Mouse (Mus musculus): Measurements from ENCODE around the gene Mettl22. TPM values are rescaled to one million over a fixed set of nuclear protein-coding genes. Genes with fewer than 3 reads are reported as not detected.

Gene Mettl22
- total RNA-seq, 1 experiment, result 15.5 TPM

DNA sequence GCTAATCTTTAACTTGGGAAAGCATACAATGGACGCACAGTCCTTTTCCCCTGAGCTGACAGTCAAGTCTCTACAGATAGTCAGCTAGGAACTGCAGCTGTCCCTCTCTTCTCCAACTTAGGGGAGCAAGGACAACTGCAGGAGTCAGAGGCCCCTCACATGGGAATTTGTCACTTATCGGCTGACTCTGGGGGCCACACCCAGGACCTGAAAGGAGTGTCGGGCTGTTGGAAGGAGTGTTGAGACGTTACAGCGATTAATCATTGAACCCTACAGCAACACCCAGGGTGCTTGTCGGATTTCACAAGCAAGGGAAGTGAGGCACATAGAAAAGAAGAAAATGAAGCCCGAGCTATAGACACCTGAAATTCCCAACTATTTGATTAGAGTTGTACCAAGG lies 55.3 kb downstream of the Mettl22 start:
- no peak overlapping the region for H3K4me3 ChIP-seq (ENCODE audit: insufficient read depth in 1 of 2, low read depth in 1 of 2, low read length in 2 of 2, poor library complexity in 1 of 2, severe bottlenecking in 1 of 2)
- H3K36me3 ChIP-seq (ENCODE audit: control insufficient read depth, insufficient read depth, low read length, poor library complexity, severe bottlenecking), result no peaks in the 10 kb centered on the region
- in situ Hi-C loops (cut with MboI; ENCODE audit: low sequenced_read_pairs in 2 of 2, unreplicated experiment in 2 of 2), result no loop called here
- H3K9ac ChIP-seq (ENCODE audit: insufficient read depth, low read depth, low read length, poor library complexity, severe bottlenecking), result no peak overlapping the region
- H3K27ac ChIP-seq (ENCODE audit: insufficient read depth, low read depth, low read length, poor library complexity, severe bottlenecking), result no peak overlapping the region
- H3K9me3 ChIP-seq (ENCODE audit: control insufficient read depth, insufficient read depth, low read depth, low read length), result no peaks in the 10 kb centered on the region
- H3K4me1 ChIP-seq (ENCODE audit: control insufficient read depth in 2 of 2, insufficient read depth in 2 of 2, low read length in 2 of 2, poor library complexity in 1 of 2), result peaks cover 3 to 17% of the 10 kb centered on the region in 2 experiments; a peak in 2 of 4 replicates
- DNase-seq (ENCODE audit: low read depth, low spot score), result no peak
- TF ChIP-seq CHD2 (IDR thresholded peaks at IDR 0.05; ENCODE audit: low read depth, low read length) (no peak), ZC3H11A (IDR thresholded peaks at IDR 0.05; ENCODE audit: borderline replicate concordance, low read depth, low read length) (no peak), HCFC1 (IDR thresholded peaks at IDR 0.05; ENCODE audit: borderline replicate concordance, insufficient read depth, low read length) (no peak), MAFK (IDR thresholded peaks at IDR 0.05; ENCODE audit: insufficient read depth, low read depth, low read length) (no peak), ZNF384 (IDR thresholded peaks at IDR 0.05; ENCODE audit: low read depth, low read length) (no peak)

DNA sequence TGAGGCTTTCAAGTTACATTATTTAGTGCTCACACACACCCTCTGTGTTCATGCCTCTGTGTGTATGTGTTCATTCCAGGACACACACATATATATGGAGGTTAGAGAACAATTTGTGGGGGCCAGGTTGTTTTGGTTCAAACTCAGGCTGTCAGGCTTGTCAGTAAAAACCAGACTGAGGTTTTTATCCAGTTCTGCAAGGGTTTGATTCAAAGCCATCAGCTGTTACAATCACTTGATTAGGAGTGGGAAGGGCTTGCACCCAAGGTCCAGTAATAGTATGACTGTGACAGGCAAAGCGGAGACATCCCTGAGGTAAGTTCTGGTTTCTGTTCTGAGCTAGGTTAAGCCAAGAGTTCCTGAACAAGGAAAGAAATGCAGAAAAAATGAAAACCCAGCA lies 58.8 kb downstream of the Mettl22 start:
- in situ Hi-C loops (cut with MboI; ENCODE audit: low sequenced_read_pairs in 2 of 2, unreplicated experiment in 2 of 2), result no loop called here
- TF ChIP-seq ZNF384 (IDR thresholded peaks at IDR 0.05; ENCODE audit: low read depth, low read length) (no peak), HCFC1 (IDR thresholded peaks at IDR 0.05; ENCODE audit: borderline replicate concordance, insufficient read depth, low read length) (no peak), CHD2 (IDR thresholded peaks at IDR 0.05; ENCODE audit: low read depth, low read length) (no peak), ZC3H11A (IDR thresholded peaks at IDR 0.05; ENCODE audit: borderline replicate concordance, low read depth, low read length) (no peak), MAFK (IDR thresholded peaks at IDR 0.05; ENCODE audit: insufficient read depth, low read depth, low read length) (no peak)

DNA sequence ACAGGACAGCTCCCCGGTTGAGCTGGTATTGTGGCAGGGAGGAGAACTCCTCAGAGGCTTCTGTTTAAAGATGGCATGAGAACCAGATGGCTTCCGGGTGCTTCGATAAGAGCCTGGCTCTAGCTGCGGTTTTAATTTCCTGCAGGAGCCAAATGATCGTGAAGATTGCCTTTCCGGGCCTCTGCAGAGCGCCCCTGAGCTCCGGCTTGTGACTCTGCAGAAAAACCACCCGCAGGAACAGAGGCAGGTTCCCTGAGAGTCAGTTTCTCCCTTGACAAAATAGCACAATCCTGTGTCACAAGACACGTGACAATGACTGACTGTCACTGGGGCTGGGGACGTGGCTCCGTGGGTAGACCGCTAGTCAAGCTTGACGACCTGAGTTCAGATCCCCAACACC lies 59.4 kb downstream of the Mettl22 start:
- peaks cover 1 to 26% of the 10 kb centered on the region in 2 experiments; a peak in 3 of 4 replicates for H3K4me1 ChIP-seq (ENCODE audit: control insufficient read depth in 2 of 2, insufficient read depth in 2 of 2, low read length in 2 of 2, poor library complexity in 1 of 2)
- no peaks in the 10 kb centered on the region for H3K36me3 ChIP-seq (ENCODE audit: control insufficient read depth, insufficient read depth, low read length, poor library complexity, severe bottlenecking)
- TF ChIP-seq ZC3H11A (IDR thresholded peaks at IDR 0.05; ENCODE audit: borderline replicate concordance, low read depth, low read length) (no peak), HCFC1 (IDR thresholded peaks at IDR 0.05; ENCODE audit: borderline replicate concordance, insufficient read depth, low read length) (no peak)
- DNase-seq (ENCODE audit: low read depth, low spot score), result no peak
- in situ Hi-C loops (cut with MboI; ENCODE audit: low sequenced_read_pairs in 2 of 2, unreplicated experiment in 2 of 2), result no loop called here
- H3K27ac ChIP-seq (ENCODE audit: insufficient read depth, low read depth, low read length, poor library complexity, severe bottlenecking), result no peak overlapping the region
- no peak overlapping the region for H3K9ac ChIP-seq (ENCODE audit: insufficient read depth, low read depth, low read length, poor library complexity, severe bottlenecking)
- no peak overlapping the region for H3K4me3 ChIP-seq (ENCODE audit: insufficient read depth in 1 of 2, low read depth in 1 of 2, low read length in 2 of 2, poor library complexity in 1 of 2, severe bottlenecking in 1 of 2)
- no peaks in the 10 kb centered on the region for H3K9me3 ChIP-seq (ENCODE audit: control insufficient read depth, insufficient read depth, low read depth, low read length)

More for the DNA sequence above, 58.8 kb downstream of the Mettl22 start:
- H3K36me3 ChIP-seq (ENCODE audit: control insufficient read depth, insufficient read depth, low read length, poor library complexity, severe bottlenecking), result no peaks in the 10 kb centered on the region
- peaks cover 1 to 27% of the 10 kb centered on the region in 2 experiments; a peak in 3 of 4 replicates for H3K4me1 ChIP-seq (ENCODE audit: control insufficient read depth in 2 of 2, insufficient read depth in 2 of 2, low read length in 2 of 2, poor library complexity in 1 of 2)
- H3K9ac ChIP-seq (ENCODE audit: insufficient read depth, low read depth, low read length, poor library complexity, severe bottlenecking), result no peak overlapping the region
- no peak overlapping the region for H3K27ac ChIP-seq (ENCODE audit: insufficient read depth, low read depth, low read length, poor library complexity, severe bottlenecking)
- no peak overlapping the region for H3K4me3 ChIP-seq (ENCODE audit: insufficient read depth in 1 of 2, low read depth in 1 of 2, low read length in 2 of 2, poor library complexity in 1 of 2, severe bottlenecking in 1 of 2)
- H3K9me3 ChIP-seq (ENCODE audit: control insufficient read depth, insufficient read depth, low read depth, low read length), result no peaks in the 10 kb centered on the region
- DNase-seq (ENCODE audit: low read depth, low spot score), result no peak

GRCm38 (mm10) chr16:8532461-8532860 lies 61.9 kb downstream of the Mettl22 start:
- H3K36me3 ChIP-seq (ENCODE audit: control insufficient read depth, insufficient read depth, low read length, poor library complexity, severe bottlenecking), result no peaks in the 10 kb centered on the region
- peak overlapping the region; percentile 41; the same call in 1 of the 2 replicates for H3K9ac ChIP-seq (ENCODE audit: insufficient read depth, low read depth, low read length, poor library complexity, severe bottlenecking)
- H3K27ac ChIP-seq (ENCODE audit: insufficient read depth, low read depth, low read length, poor library complexity, severe bottlenecking), result peak overlapping the region; percentile 75; the same call in 1 of the 2 replicates
- in situ Hi-C loops (cut with MboI; ENCODE audit: low sequenced_read_pairs in 2 of 2, unreplicated experiment in 2 of 2), result no loop called here
- DNase-seq (ENCODE audit: low read depth, low spot score), result no peak
- H3K4me3 ChIP-seq (ENCODE audit: insufficient read depth in 1 of 2, low read depth in 1 of 2, low read length in 2 of 2, poor library complexity in 1 of 2, severe bottlenecking in 1 of 2), result peak overlapping the region; percentile 34 to 44
- no peaks in the 10 kb centered on the region for H3K9me3 ChIP-seq (ENCODE audit: control insufficient read depth, insufficient read depth, low read depth, low read length)
- TF ChIP-seq CHD2 (IDR thresholded peaks at IDR 0.05; ENCODE audit: low read depth, low read length) (no peak), HCFC1 (IDR thresholded peaks at IDR 0.05; ENCODE audit: borderline replicate concordance, insufficient read depth, low read length) (no peak)
- peaks cover 1 to 30% of the 10 kb centered on the region in 2 experiments; a peak in 3 of 4 replicates for H3K4me1 ChIP-seq (ENCODE audit: control insufficient read depth in 2 of 2, insufficient read depth in 2 of 2, low read length in 2 of 2, poor library complexity in 1 of 2)

- in situ Hi-C loops (cut with MboI; ENCODE audit: low sequenced_read_pairs in 2 of 2, unreplicated experiment in 2 of 2), result no loop called here
- no peaks in the 10 kb centered on the region for H3K36me3 ChIP-seq (ENCODE audit: control insufficient read depth, insufficient read depth, low read length, poor library complexity, severe bottlenecking)
- peak overlapping the region; percentile 98; the same call in 1 of the 2 replicates for H3K27ac ChIP-seq (ENCODE audit: insufficient read depth, low read depth, low read length, poor library complexity, severe bottlenecking)
- peaks cover 1 to 30% of the 10 kb centered on the region in 2 experiments; a peak in 3 of 4 replicates for H3K4me1 ChIP-seq (ENCODE audit: control insufficient read depth in 2 of 2, insufficient read depth in 2 of 2, low read length in 2 of 2, poor library complexity in 1 of 2)
- TF ChIP-seq ZC3H11A (IDR thresholded peaks at IDR 0.05; ENCODE audit: borderline replicate concordance, low read depth, low read length), result no peak
- peak overlapping the region; percentile 44 to 57 for H3K4me3 ChIP-seq (ENCODE audit: insufficient read depth in 1 of 2, low read depth in 1 of 2, low read length in 2 of 2, poor library complexity in 1 of 2, severe bottlenecking in 1 of 2)
- DNase-seq (ENCODE audit: low read depth, low spot score), result peak; percentile 65
- H3K9me3 ChIP-seq (ENCODE audit: control insufficient read depth, insufficient read depth, low read depth, low read length), result no peaks in the 10 kb centered on the region
- H3K9ac ChIP-seq (ENCODE audit: insufficient read depth, low read depth, low read length, poor library complexity, severe bottlenecking), result peak overlapping the region; percentile 41; the same call in 1 of the 2 replicates
These were observed 62.3 kb downstream of the Mettl22 start for GRCm38 (mm10) chr16:8532894-8533293.
